In the genomic region with DNA sequence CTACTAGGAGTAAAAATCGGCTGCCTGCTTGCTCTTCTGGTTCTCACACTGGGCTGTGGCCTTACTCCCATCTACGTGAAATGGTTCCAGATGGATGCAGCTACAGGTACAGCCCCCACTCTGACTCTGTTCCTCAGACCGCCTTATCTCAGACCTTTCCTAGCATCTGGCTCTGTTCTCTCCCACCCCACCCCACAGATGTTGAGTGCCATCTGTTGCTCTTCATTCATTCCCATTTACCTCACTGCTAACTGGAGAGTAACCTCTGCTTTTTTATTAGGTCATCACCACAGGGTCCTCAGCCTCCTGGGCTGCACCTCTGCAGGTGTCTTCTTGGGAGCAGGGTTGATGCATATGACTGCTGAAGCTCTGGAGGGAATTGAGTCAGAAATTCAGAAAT, we compare ENCODE assay signal across 1 mouse cellular context.
TF ChIP-seq lines count a peak whose summit lies in the region.

No protein-coding gene starts in this region.

TF ChIP-seq in MEL, 35 proteins besides CTCF, POLR2A, EP300 and RAD21:
- TF ChIP-seq MYC (IDR thresholded peaks at IDR 0.05; ENCODE audit: low read depth, low read length), result no peak
- no peak for TF ChIP-seq SMC3 (IDR thresholded peaks at IDR 0.05; ENCODE audit: low read depth, low read length)
- TF ChIP-seq TAL1 (IDR thresholded peaks at IDR 0.05; ENCODE audit: low read length), result peak; percentile 50
- no peak for TF ChIP-seq JUND (IDR thresholded peaks at IDR 0.05; ENCODE audit: low read depth, low read length)
- TF ChIP-seq TCF12 (IDR thresholded peaks at IDR 0.05; ENCODE audit: low read depth, low read length), result peak; percentile 53
- 0 out of 2 replicates have a peak, but pooled peaks have one; percentile 22 for TF ChIP-seq GATA1 (IDR thresholded peaks at IDR 0.05; ENCODE audit: low read depth, low read length)
- TF ChIP-seq CHD1 (IDR thresholded peaks at IDR 0.05; ENCODE audit: low read depth, low read length), result no peak
TF ChIP-seq in MEL: peak in this region for 3.
